Mouse (Mus musculus): Measurements from ENCODE around the gene 1600015I10Rik. TPM values are rescaled to one million over a fixed set of nuclear protein-coding genes. Genes with fewer than 3 reads are reported as not detected.
"Not testable (repeated sequence)": the region's sequence is repeated elsewhere in the genome, so short reads cannot be mapped to it uniquely, and the experiment has no call there.

1600015I10Rik gene
- polyA plus RNA-seq (2012; ENCODE audit: insufficient read depth, insufficient read length, low replicate concordance, missing spikeins), result not detected in 2 replicates

GRCm38 (mm10) chr6:48929595-48929994 is at the start of gene 1600015I10Rik:
TSS of gene 1600015I10Rik (plus strand) at chr6:48929895.
- no peak within 1 kb of the TSS for H3K4me3 ChIP-seq (ENCODE audit: insufficient read depth, low read depth, low read length)
- H3K4me1 ChIP-seq (ENCODE audit: control insufficient read depth, insufficient read depth, low read length), result no peaks in the 10 kb centered on the region
- TF ChIP-seq CTCF (IDR thresholded peaks at IDR 0.05; ENCODE audit: insufficient read depth, low read depth, low read length) (no peak), POLR2A (IDR thresholded peaks at IDR 0.05; ENCODE audit: insufficient read depth, low read depth, low read length) (no peak)
- WGBS, result 92% methylated on average over 5 of the region's 5 CpGs
- H3K27ac ChIP-seq (ENCODE audit: insufficient read depth, low read depth, low read length), result no peak within 1 kb of the TSS

- no peak for TF ChIP-seq CTCF (IDR thresholded peaks at IDR 0.05; ENCODE audit: insufficient read depth, low read depth, low read length)
- TF ChIP-seq POLR2A (IDR thresholded peaks at IDR 0.05; ENCODE audit: insufficient read depth, low read depth, low read length), result no peak
- H3K4me1 ChIP-seq (ENCODE audit: control insufficient read depth, insufficient read depth, low read length), result peaks cover 5% of the 10 kb centered on the region; the same call in 1 of the 2 replicates
- 48% methylated on average over 4 of the region's 4 CpGs for WGBS
- H3K4me3 ChIP-seq (ENCODE audit: insufficient read depth, low read depth, low read length), result no peak overlapping the region
- no peak overlapping the region for H3K27ac ChIP-seq (ENCODE audit: insufficient read depth, low read depth, low read length)
These were observed 35.5 kb upstream of the 1600015I10Rik start for GRCm38 (mm10) chr6:48894203-48894602.

- no peak overlapping the region for H3K27ac ChIP-seq (ENCODE audit: insufficient read depth, low read depth, low read length)
- TF ChIP-seq CTCF (IDR thresholded peaks at IDR 0.05; ENCODE audit: insufficient read depth, low read depth, low read length), result no peak
- TF ChIP-seq POLR2A (IDR thresholded peaks at IDR 0.05; ENCODE audit: insufficient read depth, low read depth, low read length), result 0 out of 2 replicates have a peak, but pooled peaks have one; percentile 28
- 85% methylated on average over 8 of the region's 8 CpGs for WGBS
- H3K4me3 ChIP-seq (ENCODE audit: insufficient read depth, low read depth, low read length), result no peak overlapping the region
- H3K4me1 ChIP-seq (ENCODE audit: control insufficient read depth, insufficient read depth, low read length), result peaks cover 5% of the 10 kb centered on the region; the same call in 1 of the 2 replicates
These were observed 34.5 kb upstream of the 1600015I10Rik start for GRCm38 (mm10) chr6:48894938-48895818.

DNA sequence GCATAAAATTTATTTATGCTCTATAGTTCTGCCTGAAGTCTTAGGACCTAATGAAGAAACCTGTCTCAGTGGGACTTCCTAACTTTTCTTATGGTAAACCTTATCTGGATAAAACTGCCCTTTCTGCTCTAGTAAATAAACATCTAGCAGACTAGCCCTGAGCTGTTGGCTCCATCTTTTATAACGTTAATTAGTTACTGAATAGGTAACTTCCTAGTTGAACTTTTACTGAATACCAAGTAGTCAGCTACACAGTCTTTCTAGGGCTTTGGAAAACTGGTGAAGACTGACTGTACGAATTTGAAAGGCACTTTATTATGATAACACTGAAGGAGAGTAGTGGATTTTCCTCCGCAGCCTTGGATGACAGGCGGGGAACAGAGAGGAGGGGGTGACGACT is 33.8 kb upstream of the 1600015I10Rik start:
- Histone ChIP-seq H3K4me1 (ENCODE audit: control insufficient read depth, insufficient read depth, low read length) (peaks cover 5% of the 10 kb centered on the region; the same call in 1 of the 2 replicates), H3K4me3 (ENCODE audit: insufficient read depth, low read depth, low read length) (no peak overlapping the region), H3K27ac (ENCODE audit: insufficient read depth, low read depth, low read length) (no peak overlapping the region)
- TF ChIP-seq CTCF (IDR thresholded peaks at IDR 0.05; ENCODE audit: insufficient read depth, low read depth, low read length) (no peak), POLR2A (IDR thresholded peaks at IDR 0.05; ENCODE audit: insufficient read depth, low read depth, low read length) (no peak)
- WGBS, result 68% methylated on average over 5 of the region's 5 CpGs

GRCm38 (mm10) chr6:48896956-48897355 is 32.7 kb upstream of the 1600015I10Rik start:
- peaks cover 5% of the 10 kb centered on the region; the same call in 1 of the 2 replicates for H3K4me1 ChIP-seq (ENCODE audit: control insufficient read depth, insufficient read depth, low read length)
- no peak overlapping the region for H3K27ac ChIP-seq (ENCODE audit: insufficient read depth, low read depth, low read length)
- WGBS, result 82% methylated on average over 5 of the region's 5 CpGs
- H3K4me3 ChIP-seq (ENCODE audit: insufficient read depth, low read depth, low read length), result no peak overlapping the region
- no peak for TF ChIP-seq CTCF (IDR thresholded peaks at IDR 0.05; ENCODE audit: insufficient read depth, low read depth, low read length)
- no peak for TF ChIP-seq POLR2A (IDR thresholded peaks at IDR 0.05; ENCODE audit: insufficient read depth, low read depth, low read length)

DNA sequence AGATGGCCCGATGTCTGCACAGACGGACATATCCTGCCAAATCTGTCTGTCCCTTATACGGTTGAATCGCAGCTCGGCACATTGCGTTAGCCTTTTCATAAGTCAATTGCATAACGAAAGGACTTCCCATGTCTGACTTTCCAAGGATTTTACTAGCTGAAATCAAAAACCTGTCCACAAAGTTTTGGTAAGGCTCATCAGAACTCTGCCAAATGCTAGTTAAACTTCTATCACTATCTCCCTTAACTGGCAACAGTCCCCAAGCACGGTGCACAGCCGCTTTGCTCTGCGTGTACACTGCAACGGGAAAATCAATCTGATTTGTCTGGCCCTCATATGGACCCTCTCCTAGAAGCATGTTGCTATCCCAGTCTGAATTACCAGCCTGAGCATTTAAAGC is 28.4 kb upstream of the 1600015I10Rik start:
- not testable (repeated sequence) for H3K4me3 ChIP-seq (ENCODE audit: insufficient read depth, low read depth, low read length); H3K27ac ChIP-seq (ENCODE audit: insufficient read depth, low read depth, low read length); H3K4me1 ChIP-seq (ENCODE audit: control insufficient read depth, insufficient read depth, low read length)
- 93% methylated on average over 11 of the region's 11 CpGs for WGBS

DNA sequence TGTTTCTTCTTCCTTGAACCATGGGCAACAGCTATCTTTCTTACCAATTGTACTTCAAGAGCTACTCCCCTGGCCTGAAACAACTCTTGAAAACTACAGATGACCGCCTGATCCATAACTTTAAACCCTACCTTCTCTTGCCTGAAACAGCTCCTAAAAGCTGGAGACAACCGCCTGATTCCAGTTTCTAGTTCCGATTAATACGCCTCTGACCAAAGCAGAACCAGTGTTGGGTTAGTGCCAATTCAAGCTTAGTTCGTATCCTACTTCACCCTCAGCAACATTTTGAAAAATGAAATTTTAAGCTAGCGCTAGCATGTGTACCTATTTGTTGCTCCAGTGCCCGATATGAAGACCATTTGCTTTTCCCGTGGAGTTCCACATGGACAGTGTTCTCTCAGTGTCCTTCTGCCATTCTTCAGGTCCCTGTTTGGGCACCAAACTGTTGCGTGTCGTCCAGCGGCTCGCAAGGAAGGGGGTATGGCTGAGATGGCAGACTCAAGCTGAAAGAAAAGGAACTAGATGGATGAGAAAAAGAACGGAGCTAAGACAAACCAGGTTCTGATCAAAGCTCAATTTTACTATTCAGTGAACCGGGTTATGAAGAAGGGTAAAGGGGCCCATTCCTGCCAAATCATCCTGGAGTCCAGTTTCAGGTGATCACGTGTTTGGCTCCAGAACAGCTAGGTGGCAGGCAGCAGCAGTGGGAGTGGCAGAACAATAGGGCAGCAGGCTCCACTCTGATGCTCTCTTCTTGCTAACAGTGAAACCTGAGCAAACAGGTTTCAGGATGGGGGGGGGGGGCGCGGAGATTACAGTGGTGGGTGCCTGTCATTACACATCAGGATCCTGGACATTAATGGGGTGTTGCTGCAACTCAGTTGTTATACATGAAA is 26.9 kb upstream of the 1600015I10Rik start:
- no peak overlapping the region for H3K27ac ChIP-seq (ENCODE audit: insufficient read depth, low read depth, low read length)
- no peaks in the 10 kb centered on the region for H3K4me1 ChIP-seq (ENCODE audit: control insufficient read depth, insufficient read depth, low read length)
- WGBS, result 89% methylated on average over 17 of the region's 17 CpGs
- no peak overlapping the region for H3K4me3 ChIP-seq (ENCODE audit: insufficient read depth, low read depth, low read length)
- TF ChIP-seq POLR2A (IDR thresholded peaks at IDR 0.05; ENCODE audit: insufficient read depth, low read depth, low read length) (no peak), CTCF (IDR thresholded peaks at IDR 0.05; ENCODE audit: insufficient read depth, low read depth, low read length) (no peak)

GRCm38 (mm10) chr6:48903437-48903836 is 26.3 kb upstream of the 1600015I10Rik start:
- 83% methylated on average over 4 of the region's 4 CpGs for WGBS
- TF ChIP-seq CTCF (IDR thresholded peaks at IDR 0.05; ENCODE audit: insufficient read depth, low read depth, low read length), result no peak
- no peak for TF ChIP-seq POLR2A (IDR thresholded peaks at IDR 0.05; ENCODE audit: insufficient read depth, low read depth, low read length)
- Histone ChIP-seq H3K4me3 (ENCODE audit: insufficient read depth, low read depth, low read length) (no peak overlapping the region), H3K4me1 (ENCODE audit: control insufficient read depth, insufficient read depth, low read length) (no peaks in the 10 kb centered on the region), H3K27ac (ENCODE audit: insufficient read depth, low read depth, low read length) (no peak overlapping the region)

- TF ChIP-seq CTCF (IDR thresholded peaks at IDR 0.05; ENCODE audit: insufficient read depth, low read depth, low read length) (no peak), POLR2A (IDR thresholded peaks at IDR 0.05; ENCODE audit: insufficient read depth, low read depth, low read length) (no peak)
- Histone ChIP-seq H3K4me3 (ENCODE audit: insufficient read depth, low read depth, low read length) (no peak overlapping the region), H3K4me1 (ENCODE audit: control insufficient read depth, insufficient read depth, low read length) (no peaks in the 10 kb centered on the region), H3K27ac (ENCODE audit: insufficient read depth, low read depth, low read length) (no peak overlapping the region)
- WGBS, result 97% methylated on average over 13 of the region's 13 CpGs
These were observed 24.1 kb upstream of the 1600015I10Rik start for GRCm38 (mm10) chr6:48905606-48906005.
